Mouse (Mus musculus): ENCODE measurements around the gene Faap20. TPM values are rescaled to one million over a fixed set of nuclear protein-coding genes. Genes with fewer than 3 reads are reported as not detected.

The Faap20 gene
- total RNA-seq, 2 experiments from 2014 or later, result 19.0 to 19.6 TPM

- intact Hi-C loops (cut with DNase I), result no loop called here
Observed at GRCm38 (mm10) chr4:155301965-155302364, 52.4 kb downstream of the Faap20 start.

GRCm38 (mm10) chr4:155304508-155305096 lies 55.0 kb downstream of the Faap20 start:
- intact Hi-C loops (cut with DNase I), result no loop called here
- DNase-seq, result no peak

More at GRCm38 (mm10) chr4:155301965-155302364, 52.4 kb downstream of the Faap20 start:
- no peak for DNase-seq

GRCm38 (mm10) chr4:155305531-155306031 lies 56.0 kb downstream of the Faap20 start:
- intact Hi-C loops (cut with DNase I), result no loop called here
- no peak for DNase-seq

Other genes with a start within 250 kb of the Faap20 start
- gene Plch2, start 193.0 kb upstream of the Faap20 start, total RNA-seq (2021), result under 1 TPM in 1 of 2 experiments, not detected in 1; 0.17 TPM
- 10 to 100 TPM; 18.3 to 19.6 TPM for gene Pex10, start 182.8 kb upstream of the Faap20 start, total RNA-seq (2021)
- 10 to 100 TPM; 66.6 to 67.8 TPM for gene Rer1, start 163.4 kb upstream of the Faap20 start, total RNA-seq (2021)
- 1 to 10 TPM; 1.4 to 3.8 TPM for gene Morn1, start 163.2 kb upstream of the Faap20 start, total RNA-seq (2021)
- 10 to 100 TPM; 65.0 to 65.3 TPM for gene Ski, start 27.2 kb upstream of the Faap20 start, total RNA-seq (2021)
- gene Prkcz, start 111.6 kb downstream of the Faap20 start, total RNA-seq (2021), result 1 to 10 TPM; 1.7 to 2.1 TPM
- gene Gabrd, start 148.3 kb downstream of the Faap20 start, total RNA-seq (2021), result not detected
- gene Cfap74, start 159.4 kb downstream of the Faap20 start, total RNA-seq (2021), result under 1 TPM; 0.61 to 0.69 TPM
- gene Tmem52, start 219.3 kb downstream of the Faap20 start, total RNA-seq (2021), result 1 to 10 TPM; 3.6 to 6.9 TPM
- gene Gnb1, start 241.6 kb downstream of the Faap20 start, total RNA-seq (2021), result 100 to 1,000 TPM; 207 to 223 TPM

Measured in heart, postnatal 14 days (tissue).